Mouse (Mus musculus) midbrain, postnatal 0 days (tissue): ENCODE results near the gene Cxcl16. TPM values are rescaled to one million over a fixed set of nuclear protein-coding genes. Genes with fewer than 3 reads are reported as not detected.

Experiments
- ATAC-seq: fragments of 200-750 bp; cut with Nextera tagmentation; 2 replicates; pipeline ENCODE4 v1.8.0; 2017; ENCODE audit warnings: moderate number of reproducible peaks, mild to moderate bottlenecking, moderate TSS enrichment, moderate library complexity; ENCODE audit not compliant: low FRiP score
- DNase-seq: peaks from one replicate; pipeline ENCODE4 v3.0.0-alpha.2; 2015; ENCODE audit warnings: low spot score
- H3K27ac ChIP-seq: fragments of 300-500 bp; sonication (generic); 2 replicates; pipeline ENCODE4 v1.5.1; 2014; ENCODE audit warnings: low read depth, mild to moderate bottlenecking, low read length, mixed read lengths
- H3K27me3 ChIP-seq: fragments of 300-500 bp; sonication (generic); 2 replicates; pipeline ENCODE4 v1.6.1; 2014; ENCODE audit warnings: low read length, control low read depth, mixed read lengths; ENCODE audit not compliant: insufficient read depth
- H3K36me3 ChIP-seq: fragments of 300-500 bp; sonication (generic); 2 replicates; pipeline ENCODE4 v1.6.1; 2014; ENCODE audit warnings: low read length, control low read depth, mixed read lengths; ENCODE audit not compliant: insufficient read depth
- H3K4me1 ChIP-seq: fragments of 300-500 bp; sonication (generic); 2 replicates; pipeline ENCODE4 v1.6.1; 2014; ENCODE audit warnings: mild to moderate bottlenecking, control low read depth, antibody characterized with exemption, low read length, mixed read lengths; ENCODE audit not compliant: insufficient read depth
- H3K4me2 ChIP-seq: fragments of 300-500 bp; sonication (generic); 2 replicates; pipeline ENCODE4 v1.6.1; 2014; ENCODE audit warnings: low read depth, mild to moderate bottlenecking, low read length, mixed read lengths; ENCODE audit not compliant: poor library complexity, severe bottlenecking
- H3K4me3 ChIP-seq: fragments of 300-500 bp; sonication (generic); 2 replicates; pipeline ENCODE4 v1.5.1; 2014; ENCODE audit warnings: low read depth, mild to moderate bottlenecking, low read length, moderate library complexity
- H3K9ac ChIP-seq: fragments of 300-500 bp; sonication (generic); replicated peaks from 2 replicates; pipeline ENCODE4 v1.6.1; 2014; ENCODE audit warnings: mild to moderate bottlenecking, low read length, moderate library complexity, mixed read lengths; ENCODE audit not compliant: poor library complexity, severe bottlenecking
- H3K9me3 ChIP-seq: fragments of 300-500 bp; sonication (generic); 2 replicates; pipeline ENCODE4 v1.6.1; 2016; ENCODE audit warnings: low read length, control low read depth
- CTCF ChIP-seq: IDR thresholded peaks from 2 replicates; pipeline ENCODE4 v1.5.1; 2016; ENCODE audit warnings: antibody characterized with exemption, mild to moderate bottlenecking
- WGBS: fragments of 180-500 bp; shearing (Covaris S2); extraction: QIAGEN DNeasy Blood & Tissue Kit; methylation state at CpG from one replicate; pipeline ENCODE4 v1.1.7; 2014; 5-methylcytosine and 5-hydroxymethylcytosine counted together
- polyA plus RNA-seq: library from polyadenylated mRNA; unstranded; fragments of >200 nt; fragmentation: Nextera tagmentation; extraction: Ambion mirVana; gene quantifications from 2 replicates; pipeline ENCODE4 v1.2.1, GENCODE M21; 2015
- total RNA-seq: library from RNA; depleted of rRNA; stranded (reverse); fragments of >200 nt; gene quantifications from 2 replicates; pipeline ENCODE4 v1.2.3, GENCODE M21; 2014

The Cxcl16 gene
- total and polyA plus RNA-seq, 2 experiments from 2014 or later, result 1.9 to 3.1 TPM

GRCm38 (mm10) chr11:70472716-70473115 is 12.9 kb upstream of the Cxcl16 start:
- H3K27me3 ChIP-seq, result no peaks in the 10 kb centered on the region
- H3K9me3 ChIP-seq, result no peaks in the 10 kb centered on the region
- no peak for TF ChIP-seq CTCF
- H3K9ac ChIP-seq, result no peak overlapping the region
- H3K27ac ChIP-seq, result no peak overlapping the region
- no peak for ATAC-seq
- no peak overlapping the region for H3K4me3 ChIP-seq
- H3K4me1 ChIP-seq, result no peaks in the 10 kb centered on the region
- H3K4me2 ChIP-seq, result no peak overlapping the region
- H3K36me3 ChIP-seq, result no peaks in the 10 kb centered on the region
- DNase-seq, result no peak

DNA sequence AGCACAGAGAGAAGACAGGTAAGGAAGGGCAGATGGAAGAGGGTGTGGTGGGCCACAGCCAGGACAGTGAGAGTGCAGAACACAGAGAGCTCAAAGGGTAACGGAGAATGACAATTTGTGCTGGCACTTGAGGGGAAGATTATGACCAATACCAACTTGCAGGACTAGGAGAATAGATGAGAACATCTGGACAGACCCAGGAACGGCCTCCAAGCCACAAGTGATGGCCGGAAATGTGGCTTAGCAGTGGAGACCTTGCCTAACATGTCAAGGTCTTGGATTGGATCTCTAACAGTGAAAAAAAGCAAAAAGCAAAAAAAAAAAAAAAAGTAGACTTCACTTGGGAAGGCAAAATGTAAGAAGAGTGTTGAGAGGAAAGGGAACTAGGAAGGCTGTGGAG is 10.0 kb upstream of the Cxcl16 start:
- WGBS, result 88% methylated on average over 3 of the region's 3 CpGs
- Histone ChIP-seq H3K4me3 (no peak overlapping the region), H3K9me3 (no peaks in the 10 kb centered on the region), H3K4me1 (no peaks in the 10 kb centered on the region), H3K9ac (no peak overlapping the region), H3K27me3 (0 out of 2 replicates have a peak, but pooled peaks cover 3% of the 10 kb centered on the region), H3K4me2 (no peak overlapping the region), H3K27ac (no peak overlapping the region), H3K36me3 (no peaks in the 10 kb centered on the region)
- no peak for TF ChIP-seq CTCF
- no peak for DNase-seq
- ATAC-seq, result no peak

DNA sequence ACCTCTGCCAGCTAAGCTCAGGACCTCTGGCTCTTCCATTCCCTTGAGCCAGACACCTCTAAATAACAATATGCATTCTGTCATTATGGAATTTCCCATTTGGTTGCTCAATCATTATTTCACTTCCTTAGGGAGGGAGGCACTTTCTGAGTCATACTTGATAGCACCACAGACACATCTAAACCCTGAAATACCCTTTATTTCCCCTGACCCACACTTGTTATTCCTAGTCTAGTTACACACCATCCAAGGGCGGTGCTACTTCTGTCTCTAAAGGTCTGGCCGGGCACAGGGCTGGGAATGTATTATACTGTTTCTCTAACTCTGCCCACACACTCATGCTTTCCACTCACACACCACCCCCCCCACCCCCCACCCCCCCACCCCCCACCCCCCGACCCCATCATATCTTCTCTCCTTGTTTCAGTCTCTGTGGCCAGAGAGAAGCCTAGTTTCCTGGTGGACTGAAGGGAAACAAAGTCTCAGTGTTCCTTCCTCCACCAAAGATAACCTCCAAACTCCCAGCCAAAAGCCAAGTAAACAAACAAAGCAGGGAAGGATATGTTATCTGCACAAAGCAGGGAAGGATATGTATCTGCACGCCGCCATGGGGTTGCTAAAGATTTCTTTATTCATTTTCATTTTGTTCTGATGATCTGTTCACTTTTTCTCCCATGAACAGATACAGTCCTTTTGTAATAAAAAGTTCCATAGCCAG is 8.3 kb upstream of the Cxcl16 start:
- no peak overlapping the region for H3K27ac ChIP-seq
- no peak overlapping the region for H3K4me3 ChIP-seq
- no peak for ATAC-seq
- no peaks in the 10 kb centered on the region for H3K9me3 ChIP-seq
- no peak overlapping the region for H3K9ac ChIP-seq
- H3K36me3 ChIP-seq, result no peaks in the 10 kb centered on the region
- H3K4me2 ChIP-seq, result no peak overlapping the region
- H3K4me1 ChIP-seq, result no peaks in the 10 kb centered on the region
- WGBS, result 97% methylated on average over 5 of the region's 5 CpGs
- DNase-seq, result no peak
- peaks cover 11% of the 10 kb centered on the region; the same call in 1 of the 2 replicates for H3K27me3 ChIP-seq
- TF ChIP-seq CTCF, result no peak

- Histone ChIP-seq H3K4me3 (peak overlapping the region; percentile 2; the same call in 1 of the 2 replicates), H3K4me2 (peak overlapping the region; percentile 41), H3K9ac (peak overlapping the region; percentile 33), H3K27ac (no peak overlapping the region), H3K27me3 (peaks cover 11% of the 10 kb centered on the region; the same call in 1 of the 2 replicates), H3K4me1 (no peaks in the 10 kb centered on the region), H3K36me3 (no peaks in the 10 kb centered on the region), H3K9me3 (no peaks in the 10 kb centered on the region)
- no peak for ATAC-seq
- no peak for DNase-seq
- WGBS, result 17% methylated on average over 23 of the region's 23 CpGs
- TF ChIP-seq CTCF, result no peak
Measured at GRCm38 (mm10) chr11:70465824-70466223, 6.0 kb upstream of the Cxcl16 start.

- Histone ChIP-seq H3K4me2 (peak overlapping the region; percentile 41; the same call in 1 of the 2 replicates), H3K4me3 (no peak overlapping the region), H3K4me1 (no peaks in the 10 kb centered on the region), H3K9ac (no peak overlapping the region), H3K36me3 (no peaks in the 10 kb centered on the region), H3K27ac (no peak overlapping the region), H3K9me3 (no peaks in the 10 kb centered on the region), H3K27me3 (peaks cover 11% of the 10 kb centered on the region; the same call in 1 of the 2 replicates)
- TF ChIP-seq CTCF, result no peak
- ATAC-seq, result no peak
- 28% methylated on average over 16 of the region's 16 CpGs for WGBS
- no peak for DNase-seq
Measured at GRCm38 (mm10) chr11:70465211-70465610, 5.4 kb upstream of the Cxcl16 start.

DNA sequence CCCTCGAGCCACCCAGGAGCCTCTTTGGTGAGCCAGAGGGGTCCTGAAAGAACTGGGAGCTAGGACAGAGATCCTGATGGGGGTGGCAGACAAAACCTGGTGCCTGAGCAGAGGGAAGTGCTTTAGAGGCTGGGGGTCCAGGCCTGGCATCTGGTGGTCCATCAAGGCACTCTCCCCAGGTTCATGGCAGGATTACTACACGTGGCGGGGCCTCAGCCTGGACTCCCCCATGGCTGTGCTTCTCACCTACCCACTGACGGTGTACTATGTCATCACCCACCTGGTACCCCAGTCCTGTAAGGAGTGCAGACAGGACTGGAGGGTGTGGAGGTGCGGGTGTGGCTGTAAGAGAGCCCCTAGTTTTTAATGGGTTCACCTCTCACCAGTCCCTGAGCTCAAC is 4.2 kb upstream of the Cxcl16 start:
- WGBS, result 80% methylated on average over 5 of the region's 5 CpGs
- DNase-seq (no peak), ATAC-seq (no peak)
- Histone ChIP-seq H3K36me3 (no peaks in the 10 kb centered on the region), H3K9ac (no peak overlapping the region), H3K4me2 (no peak overlapping the region), H3K27me3 (peaks cover 12% of the 10 kb centered on the region), H3K27ac (no peak overlapping the region), H3K9me3 (no peaks in the 10 kb centered on the region), H3K4me3 (no peak overlapping the region), H3K4me1 (no peaks in the 10 kb centered on the region)
- no peak for TF ChIP-seq CTCF
